Mouse (Mus musculus) kidney, adult 9 months (tissue): ENCODE measurements around the gene Peli1.

Source experiments
- DNase-seq: peaks from one replicate; pipeline ENCODE4 v3.0.0; 2022

The Peli1 gene

DNA sequence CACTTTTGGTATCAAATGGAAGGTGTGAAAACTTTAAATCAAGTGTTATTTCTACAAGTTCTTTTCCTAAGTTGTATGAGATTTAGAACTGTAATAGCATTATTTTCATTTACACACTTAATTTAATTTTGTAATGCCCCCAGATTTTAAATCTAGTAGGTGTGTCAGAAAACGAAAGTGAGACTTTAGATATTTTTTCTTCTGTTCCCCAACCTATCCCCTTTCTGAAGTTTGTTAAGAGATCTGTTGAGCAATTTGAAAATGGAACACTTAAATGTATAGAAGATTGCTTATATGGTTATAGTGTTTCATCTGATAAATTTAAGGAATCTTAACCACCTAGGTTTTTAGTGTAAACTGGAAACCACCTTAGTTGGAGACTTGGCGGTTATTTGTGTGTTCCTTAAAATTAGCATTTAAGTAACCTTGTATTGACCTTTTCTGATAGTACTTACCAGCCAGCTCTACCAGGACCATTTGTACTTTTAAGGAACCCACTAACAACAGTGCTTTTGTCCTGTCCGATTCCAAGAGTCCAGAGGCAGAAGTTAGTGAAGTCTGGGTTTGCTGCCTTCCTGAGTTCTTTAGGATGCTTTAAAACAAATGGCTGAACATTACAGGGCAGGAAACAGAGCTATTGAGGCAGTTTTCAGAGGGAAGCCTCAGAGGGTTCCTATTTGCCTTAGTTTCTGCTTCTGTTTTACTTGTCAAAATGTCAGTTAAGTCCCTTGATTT is 2.2 kb downstream of the Peli1 start:
- DNase-seq = peak; percentile 14

DNA sequence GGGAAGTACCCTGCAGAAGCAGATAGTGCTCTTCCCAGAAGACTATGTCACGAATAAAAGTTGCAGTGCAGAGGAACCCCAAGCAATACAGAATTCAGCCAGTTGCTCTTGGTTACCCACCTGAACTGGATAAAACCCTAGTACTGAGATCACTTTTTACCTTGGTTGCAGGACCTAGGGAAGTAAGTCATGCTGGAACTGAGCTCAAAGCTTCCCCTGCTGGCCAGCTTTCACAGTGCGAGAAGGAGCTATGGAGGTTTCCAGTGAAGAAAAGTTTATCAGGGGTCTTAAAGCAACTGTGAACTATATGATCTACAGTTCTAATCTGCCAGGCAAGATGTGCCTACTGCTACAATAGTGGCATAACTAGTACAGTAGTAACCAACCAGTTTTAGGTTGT is 5.5 kb downstream of the Peli1 start:
- DNase-seq = no peak

DNA sequence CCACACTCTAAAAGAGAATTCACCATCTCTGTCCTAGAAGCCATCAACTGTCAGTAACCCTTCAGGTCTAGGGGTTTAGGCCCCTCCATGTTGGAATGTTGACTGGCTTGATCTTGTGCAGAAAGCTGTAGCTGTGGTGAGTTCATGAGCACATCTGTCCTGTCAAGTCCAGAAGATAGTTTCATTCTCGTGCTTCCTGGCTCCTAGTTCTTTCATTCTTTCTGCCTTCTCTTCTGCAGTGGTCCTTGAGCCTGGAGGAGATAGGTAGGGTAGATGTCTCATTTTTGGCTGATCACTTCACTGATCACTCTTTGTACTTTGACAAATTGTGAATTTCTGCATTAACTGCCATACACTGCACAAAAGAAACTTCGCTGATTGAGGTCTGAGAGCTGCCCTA is 7.4 kb downstream of the Peli1 start:
- no peak for DNase-seq

DNA sequence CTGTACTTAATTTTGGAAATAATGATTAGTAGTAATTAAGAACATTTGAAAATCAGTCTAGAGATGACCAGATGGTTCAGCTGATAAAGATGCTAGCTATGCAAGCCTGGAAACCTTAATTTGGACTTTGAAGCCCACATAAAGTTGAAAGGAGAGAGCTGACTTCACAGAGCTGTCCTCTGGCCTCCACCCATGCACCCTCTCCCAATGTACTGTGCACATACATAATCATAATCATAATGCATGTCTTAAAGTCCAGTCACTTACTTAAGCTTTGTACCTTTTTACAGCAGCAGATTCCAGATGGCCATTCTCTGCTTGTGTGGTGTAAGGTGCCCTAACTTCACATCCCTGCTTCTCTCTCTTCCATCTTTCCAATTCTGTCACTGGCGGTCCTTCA is 9.6 kb downstream of the Peli1 start:
- no peak for DNase-seq

DNA sequence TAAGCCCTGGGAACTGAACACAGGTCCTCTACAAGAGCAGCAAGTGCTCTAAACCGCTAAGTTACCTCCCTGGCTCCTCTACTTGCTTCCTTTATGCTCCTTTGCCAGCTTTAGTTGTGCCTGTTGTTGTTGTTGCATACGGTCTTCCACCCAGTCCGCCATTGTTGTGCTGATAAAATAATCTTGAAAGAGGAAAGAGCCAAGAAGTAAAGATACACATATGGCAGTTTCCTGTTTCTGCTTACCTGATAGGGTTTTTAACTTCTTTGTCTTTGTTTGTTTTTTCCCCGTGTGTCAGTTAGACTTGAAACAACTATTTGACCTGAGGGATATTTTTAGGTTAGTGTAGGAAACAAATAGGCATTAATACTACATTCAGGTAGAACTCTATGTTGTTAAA is 10.2 kb downstream of the Peli1 start:
- DNase-seq = no peak

DNA sequence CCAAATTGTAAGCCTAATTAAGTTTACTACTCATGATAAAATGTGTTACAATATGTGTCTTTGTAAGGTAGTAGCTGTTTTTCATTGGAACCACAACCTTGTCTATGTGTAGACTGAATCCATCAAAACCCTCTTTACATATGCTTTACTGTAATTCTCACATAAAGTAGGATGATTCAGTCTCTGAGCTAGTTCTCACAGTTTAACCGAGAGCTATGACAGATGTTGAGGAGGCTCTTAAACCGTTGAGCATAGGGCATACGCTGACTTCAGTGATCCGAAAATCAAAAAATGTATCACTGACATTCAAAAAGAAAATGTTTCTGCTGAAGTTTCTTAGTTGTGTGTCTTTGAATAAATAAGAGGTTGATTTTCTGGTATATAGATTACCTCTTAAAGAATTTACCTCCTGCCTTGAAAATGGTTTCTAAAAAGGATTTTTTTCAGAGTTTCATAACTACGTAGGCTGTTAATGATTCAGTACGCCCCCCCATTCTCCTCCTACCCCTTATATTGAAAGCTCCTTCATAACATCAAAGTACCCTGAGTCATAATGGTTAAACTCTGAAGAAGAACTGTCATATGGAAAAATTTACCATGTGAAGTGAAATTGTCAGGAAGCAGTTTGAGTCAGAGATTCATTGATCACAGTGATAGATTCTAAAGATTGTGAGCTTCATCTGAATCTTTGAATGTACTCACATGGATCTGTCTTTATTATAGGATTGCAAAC is 11.3 kb downstream of the Peli1 start:
- no peak for DNase-seq

DNA sequence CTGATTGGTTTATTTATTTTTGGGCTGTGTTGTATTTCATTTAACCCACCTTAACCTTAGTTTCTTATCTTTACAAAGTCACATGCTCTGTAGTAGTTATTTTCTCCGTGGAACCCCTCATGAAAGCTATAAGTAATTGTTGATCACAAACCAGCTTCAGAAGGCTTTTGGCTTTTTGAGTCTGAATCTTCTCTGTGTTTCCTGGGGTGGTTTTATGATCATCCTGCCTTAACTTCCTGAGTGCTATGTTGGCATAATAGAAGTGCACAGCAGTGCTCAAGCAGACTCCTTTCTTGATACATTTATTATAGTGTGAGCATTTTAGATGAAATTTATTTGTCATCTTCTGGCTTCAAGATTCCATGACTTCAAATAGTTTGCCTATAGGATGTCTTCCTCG is 12.1 kb downstream of the Peli1 start:
- no peak for DNase-seq

DNA sequence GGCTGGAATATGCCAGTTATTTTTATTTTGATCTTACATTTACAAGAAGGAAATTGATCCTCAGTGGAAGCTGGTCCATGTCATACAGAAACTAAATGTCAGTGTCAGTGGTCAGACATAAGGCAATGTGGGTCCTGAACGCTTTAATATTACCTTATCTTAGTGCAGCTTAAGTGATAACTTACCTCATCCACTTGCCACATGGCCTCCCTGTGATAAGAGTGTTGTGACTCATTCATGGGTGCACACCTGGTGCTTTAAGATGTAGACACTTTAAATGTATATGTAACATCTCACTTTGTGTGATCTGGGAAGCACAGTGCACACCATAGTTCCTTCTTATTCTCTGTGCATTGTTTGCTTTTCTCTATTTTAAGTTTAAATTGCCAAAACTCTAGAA is 14.3 kb downstream of the Peli1 start:
- no peak for DNase-seq

DNA sequence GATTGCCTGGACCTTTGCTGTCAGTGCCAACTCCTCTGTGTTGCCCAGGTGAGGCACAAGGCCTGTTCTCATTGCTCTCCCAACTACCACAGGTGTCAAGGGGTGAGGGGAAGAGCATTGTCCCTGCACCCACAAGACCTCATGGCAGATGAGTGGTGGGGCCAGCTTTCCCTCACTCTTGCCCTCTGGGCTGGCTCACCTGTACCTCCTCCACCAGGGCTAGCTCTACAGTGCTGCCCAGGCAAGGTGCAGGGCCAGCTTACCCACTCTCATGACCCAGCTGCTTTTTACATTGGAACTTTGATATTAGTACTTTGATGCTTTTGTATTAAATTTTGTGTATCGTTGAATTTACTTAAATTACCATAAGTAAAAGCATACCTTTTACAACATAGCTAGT is 16.0 kb downstream of the Peli1 start:
- no peak for DNase-seq

DNA sequence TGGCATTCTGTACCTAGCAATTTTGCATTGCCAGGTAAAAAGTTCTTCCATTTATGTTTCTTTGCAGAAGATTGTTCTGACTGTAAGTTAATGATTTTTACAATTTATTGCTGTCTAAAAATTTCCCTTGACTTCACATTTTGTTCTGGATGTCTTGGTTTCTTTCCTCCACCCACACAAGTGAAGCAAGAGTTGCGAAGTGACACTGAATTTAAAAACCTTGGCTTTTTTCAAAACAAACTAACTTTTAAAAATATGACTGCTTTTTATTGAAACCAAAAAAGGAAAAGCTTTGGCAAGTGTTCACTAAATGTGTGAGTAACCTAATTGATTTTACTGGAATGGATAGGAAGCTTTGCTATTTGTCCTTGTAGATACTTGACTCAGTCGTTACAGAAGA is 18.2 kb downstream of the Peli1 start:
- DNase-seq = no peak

DNA sequence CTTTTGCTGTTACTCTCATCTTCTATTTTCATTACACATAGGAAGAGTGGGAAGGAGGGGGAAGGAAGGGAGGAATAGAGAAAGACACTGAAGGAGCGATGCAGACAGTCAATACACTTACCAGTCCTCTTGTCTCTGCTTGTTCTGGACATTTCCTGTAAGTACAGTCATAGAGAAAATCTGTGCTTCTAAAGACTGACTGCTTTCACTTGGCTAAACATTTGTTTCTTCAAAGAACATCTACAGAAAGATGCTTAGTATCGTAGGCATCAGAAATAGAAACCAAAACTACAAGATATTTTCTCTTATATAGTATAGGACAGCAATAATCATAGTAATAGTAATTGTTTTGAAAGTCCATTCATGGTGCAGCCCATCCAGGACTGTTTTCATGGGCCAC is 23.4 kb downstream of the Peli1 start:
- DNase-seq = no peak

DNA sequence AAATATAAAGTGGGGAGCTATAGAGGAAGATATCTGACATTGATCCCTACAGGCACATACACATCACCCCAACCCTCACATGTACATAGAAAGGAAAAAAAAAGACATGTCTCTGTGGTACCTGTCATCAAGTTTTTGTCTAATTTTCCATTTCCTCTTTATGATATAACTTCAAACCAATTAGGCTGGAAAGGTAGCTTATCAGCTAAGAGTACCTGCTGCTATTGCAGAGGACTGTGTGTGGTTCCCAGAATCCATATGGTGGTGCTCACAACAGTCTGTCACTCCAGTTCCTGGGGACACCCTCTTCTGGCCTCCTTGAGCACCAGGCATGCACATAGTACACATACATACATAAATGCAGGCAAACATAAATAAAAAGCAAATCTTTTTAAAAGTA is 24.7 kb downstream of the Peli1 start:
- no peak for DNase-seq

DNA sequence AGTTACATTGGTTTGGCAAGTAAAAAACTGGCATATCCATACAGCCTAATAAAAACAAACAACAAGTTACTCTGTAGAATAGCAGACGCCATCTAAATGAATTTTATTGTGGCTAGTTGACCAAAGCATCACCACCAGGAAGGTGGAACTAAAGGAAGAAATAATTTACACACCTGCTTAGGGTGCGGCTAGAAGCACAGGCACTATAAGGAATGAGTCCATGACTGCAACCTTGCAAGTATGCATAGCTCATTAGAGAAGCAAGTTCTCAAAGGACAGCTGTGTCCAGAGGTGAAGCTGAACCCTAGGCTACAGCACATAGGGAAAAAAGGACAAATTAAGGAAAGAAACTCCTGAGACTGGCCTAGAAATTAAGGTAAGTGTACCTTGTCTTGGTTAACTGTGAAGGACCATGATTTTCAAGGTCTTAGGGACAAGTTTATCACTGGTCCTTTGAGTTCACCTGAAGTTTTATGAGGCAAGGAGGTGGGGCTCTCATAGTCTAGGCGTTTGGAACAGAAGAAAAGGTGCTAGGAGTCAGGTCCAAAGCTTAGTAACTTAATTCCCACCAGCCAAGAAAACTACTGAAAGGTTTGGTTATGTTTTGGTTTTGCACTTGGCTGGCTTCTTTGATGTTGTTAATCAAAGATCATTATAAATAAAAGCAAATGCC is 25.7 kb downstream of the Peli1 start:
- no peak for DNase-seq

DNA sequence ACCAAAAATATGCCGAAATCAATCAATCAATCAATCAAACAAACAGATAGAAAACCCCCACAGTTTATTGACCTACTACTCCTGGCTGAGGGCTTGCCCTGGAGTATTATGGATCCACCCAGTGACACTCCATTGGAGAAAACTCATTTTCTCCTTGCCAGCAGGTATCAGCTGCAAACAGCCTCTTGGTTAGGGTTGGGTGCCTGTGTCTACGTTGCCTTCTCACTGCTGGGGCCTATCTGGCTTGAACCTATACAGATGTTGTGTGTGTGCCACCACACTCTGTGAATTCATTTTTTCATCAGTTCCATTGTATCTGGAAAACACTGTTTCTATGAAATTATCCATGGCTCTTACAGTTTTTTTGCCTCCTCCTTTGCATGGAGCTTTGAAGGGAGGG is 30.6 kb downstream of the Peli1 start:
- no peak for DNase-seq

DNA sequence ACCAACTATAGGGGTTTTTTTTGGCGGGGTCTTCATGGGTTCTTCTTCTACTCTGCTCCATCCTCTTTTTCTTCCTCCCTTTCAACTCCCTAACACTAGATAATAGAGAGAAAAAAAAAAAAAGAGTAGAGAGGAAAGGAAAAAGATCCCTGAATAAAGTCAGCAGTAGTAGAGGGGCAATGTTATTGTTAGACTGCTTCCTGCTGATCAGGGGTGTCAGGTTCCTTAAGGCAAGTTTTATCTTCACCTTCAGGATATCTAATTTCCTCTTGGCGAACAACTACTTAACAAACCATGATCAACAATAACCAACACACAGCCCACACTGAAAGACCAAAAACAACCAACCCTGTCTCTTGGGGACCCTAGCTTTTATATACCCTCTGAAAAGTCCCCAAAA is 31.3 kb downstream of the Peli1 start:
- DNase-seq = no peak

DNA sequence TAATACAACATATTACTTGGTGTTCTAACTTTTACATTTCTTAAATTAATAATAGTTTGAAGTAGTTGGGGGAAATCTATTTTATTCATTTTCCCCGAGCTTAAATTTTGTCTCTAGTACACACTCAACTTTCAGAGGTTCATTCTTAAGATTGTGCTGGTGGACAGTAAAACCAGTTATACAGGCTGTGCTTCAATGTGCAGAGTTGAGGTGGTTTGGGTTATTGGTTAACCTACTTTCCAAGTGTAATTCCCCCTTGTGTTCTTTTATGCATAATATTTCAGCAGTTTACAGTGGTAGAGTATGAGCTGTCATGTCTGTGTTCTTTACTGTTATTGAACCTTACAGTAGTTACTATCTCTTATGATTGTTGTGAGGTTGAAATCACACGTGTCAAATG is 40.6 kb downstream of the Peli1 start:
- peak; percentile 17 for DNase-seq

DNA sequence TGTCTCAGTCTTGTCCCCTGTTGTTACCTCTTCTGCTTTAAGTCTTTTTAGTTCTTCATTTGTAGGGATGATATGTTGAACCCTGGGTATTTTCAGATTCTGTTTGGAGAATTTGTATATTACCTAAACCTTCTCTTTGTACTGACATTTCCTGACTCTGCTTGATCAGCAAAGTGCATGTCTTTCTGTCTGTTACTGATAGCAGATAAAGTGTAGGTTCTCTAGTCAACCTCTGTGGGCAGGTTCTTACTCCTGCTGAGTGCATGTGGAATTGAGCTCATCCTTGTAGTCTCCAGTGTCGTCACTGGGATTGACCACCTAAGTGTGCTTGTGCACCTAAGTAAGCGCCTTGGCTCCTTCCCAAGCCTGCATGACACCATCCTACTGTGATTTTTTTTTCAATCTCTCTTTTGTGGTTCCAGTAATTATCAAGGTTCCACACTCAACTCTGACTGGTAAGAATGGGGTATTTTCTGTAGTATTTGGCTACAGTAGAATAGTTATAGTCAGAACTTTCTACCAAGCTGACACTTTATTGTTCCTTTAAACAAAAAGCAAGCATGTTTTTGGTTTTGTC is 43.9 kb downstream of the Peli1 start:
- no peak for DNase-seq

DNA sequence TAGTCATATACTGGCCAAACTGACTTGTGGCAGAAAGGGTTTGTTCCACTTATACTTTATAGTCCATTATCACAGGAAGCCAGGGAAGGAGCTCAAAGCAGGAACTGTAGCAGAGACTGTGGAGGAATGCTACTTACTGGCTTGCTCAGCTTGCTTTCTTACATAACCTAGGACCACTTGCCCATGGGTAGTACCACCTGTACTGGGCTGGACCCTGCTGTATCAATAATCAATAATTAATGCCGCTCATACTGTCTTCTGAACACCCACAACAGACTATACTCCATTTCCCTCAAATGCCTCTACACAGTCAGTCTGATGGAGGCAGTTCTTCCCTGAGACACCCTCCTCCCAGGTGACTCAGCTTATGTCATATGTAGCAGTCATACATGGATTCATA is 48.4 kb downstream of the Peli1 start:
- no peak for DNase-seq

DNA sequence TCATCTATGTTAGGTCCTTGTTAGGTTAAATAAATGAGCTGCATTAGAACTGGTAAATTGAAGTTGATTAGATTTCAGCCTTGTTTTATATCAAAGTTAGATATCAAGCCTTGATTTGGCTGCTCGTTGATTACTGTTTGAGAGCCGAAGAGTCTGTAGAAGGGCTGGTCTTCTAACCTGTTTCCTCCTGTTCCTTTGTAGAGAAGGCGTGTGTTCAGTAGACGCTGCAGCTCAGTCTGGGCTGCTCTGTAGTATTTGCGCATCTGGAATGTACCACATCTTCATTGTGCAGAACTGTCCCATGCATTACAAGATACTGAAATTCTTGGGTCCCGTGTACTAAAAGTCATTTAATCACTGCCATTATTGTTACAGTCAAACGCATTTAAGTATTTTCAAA is 50.2 kb downstream of the Peli1 start:
- no peak for DNase-seq

DNA sequence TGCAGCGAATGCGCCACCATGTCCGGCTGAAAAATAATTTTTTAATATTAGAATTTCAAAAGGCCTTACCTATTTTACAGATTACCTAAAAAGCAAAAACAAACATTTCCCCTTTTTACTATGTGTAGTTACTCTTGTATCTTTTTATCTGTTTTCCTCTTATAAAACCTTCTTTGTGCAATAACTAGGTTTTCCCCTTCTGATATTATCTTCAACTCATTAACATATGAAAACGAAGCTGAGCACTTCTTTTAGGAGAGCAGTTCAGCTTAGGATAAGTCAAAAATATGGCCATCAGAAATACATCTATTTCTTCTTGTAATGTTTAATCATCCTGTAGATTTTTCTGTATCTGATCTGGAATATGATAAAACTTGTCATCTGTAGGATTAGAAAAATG is 50.7 kb downstream of the Peli1 start:
- DNase-seq = no peak

DNA sequence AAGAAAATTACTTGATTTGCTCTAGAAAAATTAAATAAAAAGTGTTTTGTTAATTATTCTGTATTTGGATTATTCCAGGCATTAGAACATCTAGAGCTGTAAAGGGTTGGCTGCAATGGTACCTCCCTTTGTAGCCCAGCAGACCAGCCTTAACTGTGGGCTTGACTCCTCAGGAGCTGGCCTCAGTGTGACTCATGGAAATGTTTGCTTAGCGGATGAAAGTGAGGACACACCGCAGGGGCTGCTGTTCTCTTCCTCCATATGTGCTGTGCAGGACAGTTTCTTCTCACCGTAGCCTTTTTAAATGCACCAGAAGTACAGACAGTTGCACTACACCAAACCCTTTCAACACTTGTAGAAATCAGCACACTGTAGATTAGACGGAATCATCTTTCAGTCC is 58.4 kb downstream of the Peli1 start:
- no peak for DNase-seq

DNA sequence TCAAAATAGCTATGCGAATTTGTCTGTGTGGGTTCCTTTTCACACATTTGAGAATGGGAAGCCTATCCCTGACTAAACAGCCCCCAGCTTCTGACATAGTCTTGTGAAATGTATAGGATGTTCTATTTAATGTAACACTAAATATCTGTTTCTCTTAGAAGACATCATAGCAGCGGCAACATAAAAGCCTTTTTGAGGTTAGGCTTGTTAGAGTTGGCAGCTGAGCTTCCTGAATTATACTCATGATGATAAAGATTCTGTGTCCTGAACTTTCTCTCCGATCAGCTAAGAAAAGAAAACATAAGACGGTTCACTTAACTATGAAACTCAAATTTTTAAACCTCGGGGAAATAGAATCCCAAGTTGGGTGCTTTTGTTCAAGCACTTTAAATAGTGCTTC is 59.2 kb downstream of the Peli1 start:
- no peak for DNase-seq

DNA sequence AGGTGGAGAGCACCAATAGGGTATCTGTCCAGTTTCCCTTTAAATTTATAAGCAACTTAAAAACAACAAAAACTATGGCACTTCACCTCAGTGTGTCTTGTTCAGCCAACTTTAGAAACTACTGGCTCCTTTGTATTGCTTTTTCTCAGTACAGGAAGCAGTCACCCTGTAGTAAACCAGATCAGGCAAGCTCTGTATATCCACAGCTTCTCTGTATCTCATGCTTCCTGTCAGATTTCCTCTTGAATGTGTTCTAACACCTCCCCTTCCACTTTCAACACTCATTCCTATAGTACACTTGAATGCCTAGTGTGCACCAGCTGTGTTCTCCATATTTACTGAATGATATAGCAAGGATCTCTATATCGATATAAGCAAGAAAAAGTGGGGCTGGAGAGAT is 60.6 kb downstream of the Peli1 start:
- DNase-seq = no peak

DNA sequence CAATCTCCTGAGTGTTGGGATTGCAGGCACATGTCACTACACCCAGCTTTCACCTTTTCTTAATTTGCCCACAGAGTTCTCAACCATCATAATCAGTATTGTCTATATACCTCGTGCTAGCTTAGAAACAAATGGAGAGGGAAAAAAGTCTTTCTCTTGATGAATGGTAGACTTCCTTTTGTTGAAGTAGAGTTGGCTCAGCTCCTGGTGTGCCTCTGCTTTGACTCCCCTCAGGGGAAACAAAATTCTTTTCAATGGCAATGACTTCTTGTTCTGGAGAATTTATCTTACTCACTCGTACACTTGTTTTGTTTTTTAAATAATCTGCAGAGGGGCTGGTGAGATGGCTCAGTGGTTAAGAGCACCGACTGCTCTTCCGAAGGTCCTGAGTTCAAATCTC is 62.0 kb downstream of the Peli1 start:
- peak; percentile 48 for DNase-seq
